Mouse (Mus musculus): ENCODE results near the gene Rbfox2.

GRCm38 (mm10) chr15:77050570-77050969 is 256.2 kb downstream of the Rbfox2 start, which contains the start of gene Mb:
- no peak for TF ChIP-seq CTCF (IDR thresholded peaks at IDR 0.05; ENCODE audit: control insufficient read depth, insufficient read depth, low read length)
- TF ChIP-seq POLR2A (IDR thresholded peaks at IDR 0.05; ENCODE audit: borderline replicate concordance, control insufficient read depth, low read depth, low read length), result no peak

All from bone marrow, adult 2 months (tissue).